Mouse (Mus musculus) c-Kit-negative CD71-positive TER-119-positive erythroid progenitor cells, embryonic 14.5 days (primary cell): ENCODE measurements at regions not wholly inside any gene's neighbourhood (a gene's known extent, or its start where the extent isn't known, plus 50 kb on each side); places are given as distances from the start of the nearest gene placed in this dataset.
"Not testable (repeated sequence)": the region's sequence is repeated elsewhere in the genome, so short reads cannot be mapped to it uniquely, and the experiment has no call there.

Source experiments
- DNase-seq: peaks from one replicate; pipeline ENCODE4 v3.0.0-alpha.2; 2013; ENCODE audit warnings: low read depth, low spot score

GRCm38 (mm10) chr2:10658317-10658716, 288.0 kb downstream of the Sfmbt2 start:
- DNase-seq, result no peak

DNA sequence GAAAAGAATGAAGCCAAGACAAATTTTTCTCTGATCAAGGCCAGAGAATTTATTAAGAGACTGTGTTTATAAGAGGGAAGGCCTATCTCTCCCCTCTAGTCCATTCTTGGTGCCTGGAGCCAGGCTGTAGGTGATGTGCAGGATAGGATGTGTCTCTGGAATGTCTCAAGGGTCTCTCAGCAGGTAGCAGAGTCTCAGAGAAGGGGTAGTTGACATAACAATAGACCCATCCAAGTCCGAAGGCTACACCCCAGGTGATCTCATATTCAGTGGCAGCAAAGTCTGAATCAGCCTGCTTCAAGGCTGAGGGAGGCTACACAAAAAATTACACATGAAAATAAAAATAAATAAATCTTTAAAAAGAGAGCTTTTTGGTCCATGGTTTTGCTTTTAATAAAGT, 297.6 kb downstream of the Sfmbt2 start:
- not testable (repeated sequence) for DNase-seq

- DNase-seq, result no peak
Measured at GRCm38 (mm10) chr2:10670423-10671298, 300.4 kb downstream of the Sfmbt2 start.

DNA sequence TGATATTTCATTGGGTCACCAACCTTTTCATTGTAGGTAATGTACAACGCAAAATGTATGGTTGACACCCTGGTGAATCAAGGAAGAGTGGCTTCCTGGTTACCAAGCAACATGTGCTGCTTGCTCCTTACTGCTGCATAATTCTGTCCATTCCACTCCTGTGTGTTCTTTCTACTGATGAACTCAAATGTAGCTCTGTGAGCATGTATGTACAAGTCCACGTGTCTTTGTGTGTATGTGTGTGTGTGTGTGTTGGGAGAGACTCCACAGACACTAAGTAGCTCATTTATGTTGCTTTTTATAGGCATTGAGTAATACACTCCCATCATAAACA, 301.0 kb downstream of the Sfmbt2 start:
- no peak for DNase-seq

- no peak for DNase-seq
Measured at GRCm38 (mm10) chr2:10672196-10672595, 301.9 kb downstream of the Sfmbt2 start.

DNA sequence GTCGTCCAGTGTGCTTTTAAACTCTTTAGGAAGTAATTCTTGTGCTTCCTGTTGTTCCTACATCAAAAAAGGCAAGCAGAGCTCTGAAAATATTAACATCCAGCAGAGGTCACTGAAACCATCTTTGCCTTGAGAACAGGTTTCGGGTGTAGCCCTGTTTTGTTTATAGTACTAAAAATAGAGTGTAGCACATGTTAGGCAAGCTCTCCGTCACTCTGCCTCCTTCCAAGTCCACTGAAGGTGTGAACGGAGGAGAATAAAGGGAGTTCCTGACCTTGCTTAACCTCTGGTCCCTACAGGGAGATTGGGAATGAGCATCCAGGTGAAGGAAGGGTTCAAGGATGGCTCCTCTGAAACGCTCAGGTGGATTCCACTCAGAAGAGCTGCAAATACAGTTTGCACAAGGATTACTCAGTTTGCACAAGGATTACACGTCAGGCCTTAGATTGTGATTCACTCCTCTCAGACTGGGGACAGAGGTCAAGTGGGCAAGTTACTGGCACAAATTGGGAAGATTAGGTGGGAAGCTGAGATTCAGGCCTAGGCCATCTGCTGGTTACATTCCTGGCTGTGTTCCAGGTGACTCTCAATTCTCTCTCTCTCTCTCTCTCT, 304.5 kb downstream of the Sfmbt2 start:
- no peak for DNase-seq

DNA sequence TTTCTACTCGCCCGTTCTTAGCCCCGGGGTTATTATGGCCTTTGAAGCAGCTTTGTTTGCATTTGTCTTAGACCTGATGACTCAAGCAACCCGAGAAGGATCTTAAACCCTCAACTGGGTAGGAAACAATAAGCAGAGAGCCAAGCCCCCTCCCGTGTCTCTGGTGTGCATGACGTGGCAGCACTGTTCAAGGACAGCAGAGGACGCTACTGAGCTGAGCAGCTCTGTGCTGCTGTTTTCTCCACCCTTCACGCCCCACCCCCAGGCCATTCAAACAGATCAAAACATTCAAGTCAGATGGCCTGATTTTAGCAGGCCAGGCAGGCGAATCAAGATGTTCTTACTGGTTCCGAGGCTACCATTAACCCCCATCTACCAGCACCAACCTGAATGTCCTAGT, 331.1 kb downstream of the Sfmbt2 start:
- DNase-seq, result no peak

DNA sequence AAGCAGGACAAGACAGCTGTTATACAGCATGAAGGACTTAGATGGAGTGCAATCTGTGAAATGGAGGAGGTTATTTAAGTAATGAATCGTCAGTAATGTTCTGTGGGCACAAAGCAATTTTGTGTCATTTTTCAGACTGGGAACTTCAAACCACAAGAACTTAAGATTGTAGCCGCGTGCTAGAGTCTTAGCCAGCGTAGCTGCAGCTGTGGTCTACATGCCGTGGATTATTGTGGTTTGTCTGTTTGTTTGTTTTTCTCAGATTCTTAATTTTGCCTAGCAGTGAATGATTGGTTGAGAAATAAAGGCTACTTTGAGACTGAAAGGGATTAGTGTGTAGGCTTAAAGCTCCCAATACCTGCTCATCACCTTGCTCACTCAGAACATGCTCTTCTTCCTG, 348.1 kb downstream of the Sfmbt2 start:
- no peak for DNase-seq

DNA sequence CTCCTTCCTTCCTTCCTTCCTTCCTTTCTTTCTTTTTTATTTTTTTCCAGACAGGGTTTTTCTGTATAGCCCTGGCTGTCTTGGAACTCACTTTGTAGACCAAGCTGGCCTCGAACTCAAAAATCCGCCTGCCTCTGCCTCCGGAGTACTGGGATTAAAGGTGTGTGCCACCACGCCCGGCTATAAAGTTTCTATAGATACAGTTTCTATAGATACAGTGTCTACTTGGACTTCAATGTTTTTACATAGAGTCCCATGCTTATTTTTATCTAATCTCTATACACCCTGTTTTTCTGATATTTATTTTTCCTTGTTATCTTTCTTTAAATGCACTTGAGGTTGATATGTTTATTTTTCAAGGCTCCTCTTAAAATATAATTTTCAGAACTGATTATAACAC, 364.0 kb downstream of the Sfmbt2 start:
- DNase-seq, result not testable (repeated sequence)

GRCm38 (mm10) chr2:10736696-10737457, 366.6 kb downstream of the Sfmbt2 start:
- no peak for DNase-seq

- no peak for DNase-seq
Measured at GRCm38 (mm10) chr2:10737458-10737775, 367.1 kb downstream of the Sfmbt2 start.

GRCm38 (mm10) chr2:10745127-10745526, 374.8 kb downstream of the Sfmbt2 start:
- DNase-seq, result no peak

DNA sequence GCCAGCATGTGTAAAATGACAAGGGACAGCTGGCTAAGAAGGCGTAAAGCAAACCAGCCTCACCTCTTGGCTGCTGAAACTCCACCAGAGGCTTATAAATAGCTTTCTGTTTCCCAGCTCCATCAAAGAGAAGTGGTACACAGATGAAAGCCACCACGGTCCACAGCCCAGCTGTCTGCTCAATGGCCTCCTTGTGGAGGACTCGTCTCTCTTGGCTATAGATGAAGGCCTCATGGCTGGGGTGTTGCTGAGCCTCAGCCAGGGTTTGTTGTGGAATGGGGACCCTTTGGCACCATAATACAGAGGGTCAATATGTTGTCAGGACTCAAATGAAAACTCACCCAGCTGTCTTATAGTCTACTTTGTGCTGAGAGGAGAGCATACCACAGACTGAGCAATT, 385.1 kb downstream of the Sfmbt2 start:
- no peak for DNase-seq

GRCm38 (mm10) chr2:10757202-10757840, 387.0 kb downstream of the Sfmbt2 start:
- DNase-seq, result no peak

- no peak for DNase-seq
Measured at GRCm38 (mm10) chr2:10757886-10758285, 387.6 kb downstream of the Sfmbt2 start.

- no peak for DNase-seq
Measured at GRCm38 (mm10) chr2:10762236-10762635, 391.9 kb downstream of the Sfmbt2 start.

DNA sequence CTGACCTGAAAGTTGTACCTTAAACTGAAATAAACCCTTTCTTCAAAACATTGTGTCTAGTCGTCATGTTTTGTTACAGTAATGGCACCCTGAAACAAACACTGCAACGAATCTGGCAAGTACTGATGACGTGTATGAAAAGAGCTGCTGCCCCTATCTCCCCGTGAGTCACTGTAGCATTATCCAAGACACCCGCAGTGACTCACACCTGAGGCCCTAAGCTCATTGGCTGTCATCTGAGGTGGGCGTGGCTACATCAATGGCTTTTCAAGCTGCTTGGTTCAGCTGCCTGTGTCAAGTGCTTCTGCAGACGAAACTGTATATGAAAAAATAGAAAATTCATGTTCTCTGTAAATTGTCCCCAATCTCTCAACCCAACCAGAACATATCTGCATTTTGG, 388.8 kb upstream of the Prkcq start:
- DNase-seq, result no peak

- no peak for DNase-seq
Measured at GRCm38 (mm10) chr2:10783594-10783993, 388.3 kb upstream of the Prkcq start.

DNA sequence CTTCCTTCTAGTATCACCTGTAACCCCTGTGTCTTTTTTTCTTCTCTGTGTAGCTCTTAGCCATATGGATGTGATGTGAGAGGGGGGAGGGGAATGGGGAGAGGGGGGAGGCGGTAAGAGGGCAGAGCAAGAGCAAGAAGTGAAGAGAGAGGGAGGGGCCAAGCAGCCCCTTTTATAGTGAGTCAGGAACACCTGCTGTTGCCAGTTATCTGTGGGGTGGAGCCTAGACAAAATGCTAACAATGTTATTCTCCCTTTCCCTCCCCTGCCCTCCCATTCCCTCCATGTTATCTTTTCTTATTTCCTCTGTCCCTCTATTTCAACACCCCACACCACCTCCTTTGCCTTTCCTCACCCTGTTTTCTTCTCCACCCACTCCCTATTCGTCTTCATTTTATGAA, 387.6 kb upstream of the Prkcq start:
- DNase-seq, result no peak

- DNase-seq, result peak; percentile 30
Measured at GRCm38 (mm10) chr2:10785156-10785555, 386.8 kb upstream of the Prkcq start.

- no peak for DNase-seq
Measured at GRCm38 (mm10) chr2:10788509-10788908, 383.4 kb upstream of the Prkcq start.

DNA sequence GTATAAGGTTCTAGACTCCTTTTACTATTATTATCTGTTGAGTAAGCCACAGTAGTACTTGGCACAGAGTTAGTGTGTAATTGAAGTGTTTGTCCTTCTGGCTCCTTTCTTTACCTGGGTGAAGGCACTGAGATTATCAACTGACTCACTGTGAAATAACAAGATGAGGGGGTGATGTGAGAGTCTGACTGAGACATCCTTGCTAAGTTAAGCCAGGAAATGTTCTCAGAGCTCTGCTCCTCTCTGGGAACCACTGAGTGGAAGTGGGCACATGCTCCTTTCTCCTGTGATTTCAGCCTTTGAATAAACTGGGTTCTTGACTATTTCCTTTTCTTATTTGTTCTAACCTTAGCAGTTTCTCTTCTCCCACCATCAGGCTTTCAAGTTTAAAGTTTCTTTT, 380.7 kb upstream of the Prkcq start:
- DNase-seq, result no peak
